Mouse (Mus musculus): ENCODE measurements around the gene Tph1. TPM values are rescaled to one million over a fixed set of nuclear protein-coding genes. Genes with fewer than 3 reads are reported as not detected.
"Not testable (repeated sequence)": the region's sequence is repeated elsewhere in the genome, so short reads cannot be mapped to it uniquely, and the experiment has no call there.

Gene Tph1
- polyA plus RNA-seq, 1 experiment: not detected

DNA sequence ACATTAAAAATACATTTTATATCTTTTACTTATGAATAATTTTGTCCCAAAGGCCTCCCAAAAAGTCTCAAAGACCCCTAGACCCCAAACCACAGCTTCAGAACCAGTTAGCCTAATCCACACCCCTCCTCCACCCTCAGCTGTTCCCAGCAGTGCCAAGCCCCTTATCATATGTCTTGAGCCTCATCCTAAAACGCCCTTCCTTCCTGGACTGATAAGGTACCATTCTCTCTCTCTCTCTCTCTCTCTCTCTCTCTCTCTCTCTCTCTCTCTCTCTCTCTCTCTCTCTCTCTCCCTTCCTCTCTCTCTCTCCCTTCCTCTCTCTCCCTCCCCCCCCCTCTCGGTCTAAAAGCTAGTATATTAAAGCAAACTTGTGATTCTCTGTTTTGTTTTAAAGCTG, 20.1 kb downstream of the Tph1 start:
- TF ChIP-seq POLR2A (IDR thresholded peaks at IDR 0.05; ENCODE audit: borderline replicate concordance, low read depth, low read length) (no peak), CTCF (IDR thresholded peaks at IDR 0.05; ENCODE audit: low read depth, low read length) (no peak)
- peaks cover 3% of the 10 kb centered on the region for H3K4me1 ChIP-seq (ENCODE audit: control insufficient read depth, insufficient read depth, low read length)
- no peak overlapping the region for H3K27ac ChIP-seq (ENCODE audit: insufficient read depth, low read depth, low read length)
- H3K4me3 ChIP-seq (ENCODE audit: insufficient read depth, low read length): no peak overlapping the region

DNA sequence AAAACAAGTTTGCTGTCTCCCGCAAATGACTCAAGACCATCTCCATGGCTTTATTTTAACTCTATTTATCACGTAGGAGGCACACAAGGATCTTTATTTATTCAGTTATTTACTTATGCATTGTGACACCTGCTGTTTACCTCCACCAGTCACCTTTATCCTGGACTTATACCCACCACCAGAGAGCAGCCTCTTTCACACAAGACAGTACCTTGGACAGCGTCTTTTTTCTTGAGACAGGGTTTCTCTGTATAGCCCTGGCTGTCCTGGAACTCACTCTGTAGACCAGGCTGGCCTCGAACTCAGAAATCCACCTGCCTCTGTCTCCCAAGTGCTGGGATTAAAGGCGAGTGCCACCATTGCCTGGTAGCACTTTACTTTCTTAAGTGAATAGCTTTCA, 22.1 kb downstream of the Tph1 start:
- not testable (repeated sequence) for H3K27ac ChIP-seq (ENCODE audit: insufficient read depth, low read depth, low read length); H3K4me3 ChIP-seq (ENCODE audit: insufficient read depth, low read length); H3K4me1 ChIP-seq (ENCODE audit: control insufficient read depth, insufficient read depth, low read length)

DNA sequence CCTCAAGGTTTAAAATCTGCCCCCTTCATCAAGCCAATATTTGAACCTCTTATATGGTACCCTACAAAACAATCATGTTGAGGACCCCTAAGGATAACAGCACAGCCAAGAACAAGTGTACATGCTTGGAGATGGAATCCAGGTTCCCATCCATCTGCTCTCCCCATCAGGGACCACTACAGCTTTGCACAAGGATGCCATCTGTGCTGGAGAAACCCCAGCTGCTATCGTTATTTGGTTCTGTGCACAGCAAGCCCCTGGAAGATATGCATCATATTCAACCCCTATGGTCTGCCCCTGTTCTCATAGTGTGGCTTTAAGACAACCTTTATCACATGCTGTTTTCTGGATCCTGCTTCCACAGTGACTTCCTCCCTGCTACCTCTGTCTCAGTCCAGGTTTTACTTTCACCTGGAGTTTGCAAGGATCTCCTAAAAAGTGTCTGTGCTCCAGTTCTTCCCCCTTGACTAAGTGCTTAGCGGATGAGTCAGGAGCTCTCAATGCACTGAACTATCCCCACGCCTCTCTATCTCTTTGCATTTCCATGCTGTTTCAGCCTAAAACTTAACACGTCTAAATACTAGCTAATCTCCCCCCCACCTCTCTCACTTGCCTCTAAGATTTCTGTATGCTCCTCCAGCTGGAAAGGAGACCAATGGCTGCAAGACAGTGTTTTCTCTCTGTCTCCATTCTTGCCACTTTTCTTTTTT, 23.8 kb downstream of the Tph1 start:
- no peak for TF ChIP-seq CTCF (IDR thresholded peaks at IDR 0.05; ENCODE audit: low read depth, low read length)
- TF ChIP-seq POLR2A (IDR thresholded peaks at IDR 0.05; ENCODE audit: borderline replicate concordance, low read depth, low read length): no peak
- no peak overlapping the region for H3K27ac ChIP-seq (ENCODE audit: insufficient read depth, low read depth, low read length)
- no peaks in the 10 kb centered on the region for H3K4me1 ChIP-seq (ENCODE audit: control insufficient read depth, insufficient read depth, low read length)
- no peak overlapping the region for H3K4me3 ChIP-seq (ENCODE audit: insufficient read depth, low read length)

DNA sequence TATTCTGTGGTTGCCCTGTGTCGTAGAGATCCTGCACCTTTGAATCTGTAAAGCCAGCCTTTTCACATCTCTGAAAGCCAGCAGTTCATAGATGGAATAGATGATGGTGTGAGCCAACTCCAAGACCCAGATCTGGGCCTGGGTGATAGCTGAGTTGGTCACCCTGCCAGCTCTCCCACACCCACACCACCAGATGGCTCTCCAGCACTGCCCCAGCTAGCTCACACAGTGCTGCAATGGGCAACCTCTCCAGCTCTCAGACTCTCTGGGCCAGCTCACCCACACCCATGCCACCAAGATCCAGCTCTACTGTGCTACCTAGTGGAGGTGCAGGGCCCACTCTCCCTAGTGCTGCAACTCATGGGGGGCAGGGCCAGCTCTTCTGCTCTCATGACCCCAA, 29.2 kb downstream of the Tph1 start:
- no peak for TF ChIP-seq POLR2A (IDR thresholded peaks at IDR 0.05; ENCODE audit: borderline replicate concordance, low read depth, low read length)
- TF ChIP-seq CTCF (IDR thresholded peaks at IDR 0.05; ENCODE audit: low read depth, low read length): no peak
- Histone ChIP-seq H3K27ac (ENCODE audit: insufficient read depth, low read depth, low read length) (no peak overlapping the region), H3K4me3 (ENCODE audit: insufficient read depth, low read length) (no peak overlapping the region), H3K4me1 (ENCODE audit: control insufficient read depth, insufficient read depth, low read length) (peaks cover 3% of the 10 kb centered on the region)

DNA sequence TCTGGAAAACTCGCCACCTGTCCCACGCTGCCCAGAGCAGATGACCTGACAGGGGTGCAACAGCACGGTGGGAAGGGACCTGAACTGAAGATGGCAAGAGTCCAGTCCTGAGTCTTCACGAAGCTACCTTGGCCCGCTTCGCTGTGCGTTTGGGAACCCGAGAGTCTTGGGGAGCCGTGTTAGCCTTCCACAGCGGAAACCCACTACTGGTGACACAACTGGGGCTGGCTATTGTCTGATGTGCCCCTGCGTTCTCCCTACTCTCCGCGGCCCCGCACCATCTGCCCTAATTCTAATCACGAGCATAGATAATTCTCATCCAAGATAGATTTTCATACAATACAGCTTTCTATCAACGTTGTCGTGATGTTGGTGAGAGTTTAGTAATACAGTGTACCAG, 32.3 kb downstream of the Tph1 start:
- Histone ChIP-seq H3K4me1 (ENCODE audit: control insufficient read depth, insufficient read depth, low read length) (peaks cover 8% of the 10 kb centered on the region), H3K4me3 (ENCODE audit: insufficient read depth, low read length) (peak overlapping the region; percentile 82), H3K27ac (ENCODE audit: insufficient read depth, low read depth, low read length) (no peak overlapping the region)
- TF ChIP-seq POLR2A (IDR thresholded peaks at IDR 0.05; ENCODE audit: borderline replicate concordance, low read depth, low read length) (no peak), CTCF (IDR thresholded peaks at IDR 0.05; ENCODE audit: low read depth, low read length) (no peak)

DNA sequence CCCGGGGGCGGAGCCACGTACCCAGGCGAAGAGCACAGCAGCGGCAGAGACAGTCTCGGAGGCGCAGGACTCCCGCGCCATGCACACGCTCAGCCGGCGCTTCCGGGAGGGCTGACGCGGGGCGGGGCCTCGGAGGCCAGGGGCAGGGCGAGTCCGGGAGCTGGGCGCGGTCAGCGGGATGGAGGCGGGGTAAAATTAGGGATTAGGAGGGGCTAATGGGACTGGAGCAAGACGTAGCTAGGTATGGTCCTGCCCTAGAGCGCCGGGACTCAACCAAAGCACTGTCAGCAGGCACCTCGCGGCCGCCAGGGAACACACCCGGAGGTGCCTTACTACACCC, 32.7 kb downstream of the Tph1 start, which contains the start of gene Sergef:
Sergef (minus strand) TSS at position 116 of the 340 bp plus-strand sequence.
- peak within 1 kb of the TSS; percentile 82 for H3K4me3 ChIP-seq (ENCODE audit: insufficient read depth, low read length)
- H3K4me1 ChIP-seq (ENCODE audit: control insufficient read depth, insufficient read depth, low read length): peaks cover 8% of the 10 kb centered on the region
- H3K27ac ChIP-seq (ENCODE audit: insufficient read depth, low read depth, low read length): no peak within 1 kb of the TSS
- no peak for TF ChIP-seq CTCF (IDR thresholded peaks at IDR 0.05; ENCODE audit: low read depth, low read length)
- peak; percentile 96 for TF ChIP-seq POLR2A (IDR thresholded peaks at IDR 0.05; ENCODE audit: borderline replicate concordance, low read depth, low read length)

DNA sequence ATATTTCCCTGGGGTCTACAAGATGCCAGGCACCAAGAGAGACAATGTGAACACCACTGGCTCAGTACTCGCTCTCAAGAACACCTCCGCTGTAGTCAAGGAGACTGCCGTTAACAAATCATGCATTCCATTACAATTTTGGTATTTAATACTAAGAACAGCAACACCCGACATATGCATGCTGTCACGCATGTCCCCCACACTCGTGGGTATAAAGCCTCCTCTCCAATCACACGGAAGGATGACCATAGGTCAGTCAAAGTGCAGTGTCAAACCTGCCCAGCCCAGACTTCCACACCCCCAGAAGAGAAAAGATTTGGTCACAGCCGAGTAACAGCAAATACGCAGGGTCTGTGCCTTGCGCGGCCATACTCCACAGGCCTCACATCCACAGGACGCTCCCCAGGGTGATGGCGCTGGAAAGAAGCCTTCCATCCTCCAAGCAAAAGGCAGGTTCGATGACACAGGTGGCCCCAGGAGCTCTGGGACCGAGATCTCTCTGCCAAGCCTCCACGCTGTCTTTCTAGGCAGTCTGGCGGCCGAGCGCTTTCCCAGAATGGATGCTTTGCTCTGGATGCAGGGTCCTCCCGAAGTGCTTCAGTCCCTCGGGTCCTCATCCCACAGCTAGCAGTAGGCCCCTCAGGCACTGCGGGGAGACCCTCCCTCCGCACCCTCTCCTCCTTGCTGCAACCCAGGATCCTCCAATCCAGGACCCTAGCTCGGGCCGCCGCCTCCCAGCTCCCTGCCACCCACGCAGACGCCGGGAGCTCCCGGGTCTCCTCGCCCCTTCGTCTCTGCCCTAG, 33.2 kb downstream of the Tph1 start:
- TF ChIP-seq POLR2A (IDR thresholded peaks at IDR 0.05; ENCODE audit: borderline replicate concordance, low read depth, low read length): no peak
- no peak for TF ChIP-seq CTCF (IDR thresholded peaks at IDR 0.05; ENCODE audit: low read depth, low read length)
- peaks cover 8% of the 10 kb centered on the region for H3K4me1 ChIP-seq (ENCODE audit: control insufficient read depth, insufficient read depth, low read length)
- H3K4me3 ChIP-seq (ENCODE audit: insufficient read depth, low read length): peak overlapping the region; percentile 82
- H3K27ac ChIP-seq (ENCODE audit: insufficient read depth, low read depth, low read length): no peak overlapping the region

DNA sequence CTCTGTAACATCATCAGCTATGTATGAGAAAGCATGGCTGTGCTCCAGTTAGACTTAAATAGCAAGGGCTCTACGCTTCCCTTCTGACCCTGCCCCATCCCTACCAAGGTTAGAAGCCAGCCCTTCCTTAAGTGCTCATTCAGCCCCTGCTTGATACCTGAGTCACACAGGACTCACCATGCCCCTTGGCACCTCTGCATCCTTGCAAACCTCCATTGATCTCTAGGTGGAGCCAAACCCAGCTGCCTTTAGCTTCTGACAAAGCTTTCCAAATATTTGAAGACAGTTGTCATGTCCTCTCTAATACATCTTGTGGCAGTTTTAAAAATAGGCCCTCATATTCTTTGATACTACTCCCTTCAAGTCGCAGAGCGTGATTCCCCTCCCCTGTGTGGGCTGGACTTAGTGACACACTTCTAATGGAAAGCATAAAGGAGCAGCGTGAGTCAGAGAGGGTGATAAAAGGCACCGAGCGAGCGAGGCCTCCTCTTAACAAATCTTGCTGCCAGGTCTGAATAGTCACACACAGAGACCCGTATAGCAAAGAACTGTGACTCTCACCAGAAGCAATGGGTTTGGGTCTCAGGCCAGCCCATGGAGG, 43.9 kb downstream of the Tph1 start:
- no peak overlapping the region for H3K27ac ChIP-seq (ENCODE audit: insufficient read depth, low read depth, low read length)
- no peak for TF ChIP-seq POLR2A (IDR thresholded peaks at IDR 0.05; ENCODE audit: borderline replicate concordance, low read depth, low read length)
- no peaks in the 10 kb centered on the region for H3K4me1 ChIP-seq (ENCODE audit: control insufficient read depth, insufficient read depth, low read length)
- no peak overlapping the region for H3K4me3 ChIP-seq (ENCODE audit: insufficient read depth, low read length)

DNA sequence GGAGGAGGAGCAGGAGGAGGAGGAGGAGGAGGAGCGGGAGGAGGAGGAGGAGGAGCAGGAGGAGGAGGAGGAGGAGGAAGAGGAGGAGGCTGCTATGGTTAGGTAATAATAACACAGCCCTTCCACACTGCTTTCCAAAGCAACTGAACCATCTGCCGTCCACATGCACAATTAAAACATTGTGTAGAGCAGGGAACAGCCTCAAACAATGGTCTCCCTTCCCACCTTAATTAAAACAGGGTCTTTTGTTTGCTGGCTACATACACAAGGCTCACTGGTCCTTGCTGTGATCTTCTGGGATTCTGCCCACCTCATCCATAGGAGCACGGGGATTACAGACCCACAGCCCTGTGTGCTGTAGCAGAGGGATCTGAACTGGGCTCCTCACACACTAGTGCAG, 48.4 kb downstream of the Tph1 start:
- Histone ChIP-seq H3K4me3 (ENCODE audit: insufficient read depth, low read length) (no peak overlapping the region), H3K27ac (ENCODE audit: insufficient read depth, low read depth, low read length) (no peak overlapping the region), H3K4me1 (ENCODE audit: control insufficient read depth, insufficient read depth, low read length) (0 out of 2 replicates have a peak, but pooled peaks cover 4% of the 10 kb centered on the region)
- no peak for TF ChIP-seq CTCF (IDR thresholded peaks at IDR 0.05; ENCODE audit: low read depth, low read length)

DNA sequence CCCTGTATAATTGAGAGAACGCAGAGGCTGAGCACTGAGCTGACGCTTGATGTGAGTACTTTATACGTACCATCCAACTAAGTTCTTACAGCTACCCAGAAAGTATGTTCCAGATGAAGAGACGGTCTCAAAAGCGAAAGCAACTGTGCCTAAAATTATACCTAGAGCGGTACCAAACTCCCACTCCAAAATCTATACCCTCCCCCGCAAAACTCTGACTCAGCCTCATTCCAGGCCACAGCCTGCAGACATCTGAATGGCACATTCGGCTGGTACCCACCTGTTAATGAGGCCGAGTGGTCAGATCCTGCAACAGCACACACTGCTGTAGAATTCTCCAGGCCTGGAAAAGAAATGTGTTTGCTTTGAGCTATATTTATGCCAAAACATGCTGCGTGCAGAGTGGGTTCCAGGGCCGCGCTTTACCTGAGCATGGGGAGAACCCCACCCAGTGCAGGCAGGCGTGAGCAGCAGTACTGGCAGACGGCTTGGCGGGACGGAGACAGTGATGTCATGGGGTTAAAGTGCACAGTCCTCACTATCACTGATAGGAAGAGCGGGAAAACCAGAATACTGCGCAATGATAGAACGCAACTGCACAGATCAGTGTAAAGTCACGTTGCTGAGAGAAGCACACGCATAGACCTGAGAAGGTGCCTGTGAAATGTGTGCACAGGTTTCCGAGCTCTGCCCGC, 53.8 kb downstream of the Tph1 start:
- peaks cover 37% of the 10 kb centered on the region for H3K4me1 ChIP-seq (ENCODE audit: control insufficient read depth, insufficient read depth, low read length)
- no peak overlapping the region for H3K4me3 ChIP-seq (ENCODE audit: insufficient read depth, low read length)
- no peak overlapping the region for H3K27ac ChIP-seq (ENCODE audit: insufficient read depth, low read depth, low read length)
- no peak for TF ChIP-seq POLR2A (IDR thresholded peaks at IDR 0.05; ENCODE audit: borderline replicate concordance, low read depth, low read length)
- no peak for TF ChIP-seq CTCF (IDR thresholded peaks at IDR 0.05; ENCODE audit: low read depth, low read length)
